Mouse (Mus musculus) layer of hippocampus, adult 9-10 months (tissue): ENCODE data around the gene Cpne2.

Experiments
- DNase-seq: peaks from one replicate; pipeline ENCODE4 v3.0.0; 2022; ENCODE audit warnings: low spot score

Gene Cpne2

GRCm38 (mm10) chr8:94532873-94533671, at the start of gene Cpne2:
Cpne2 (plus strand) TSS chr8:94532990.
- DNase-seq: no peak

GRCm38 (mm10) chr8:94485288-94485687, 47.5 kb upstream of the Cpne2 start:
- DNase-seq: no peak

GRCm38 (mm10) chr8:94485882-94486281, 46.9 kb upstream of the Cpne2 start:
- no peak for DNase-seq

DNA sequence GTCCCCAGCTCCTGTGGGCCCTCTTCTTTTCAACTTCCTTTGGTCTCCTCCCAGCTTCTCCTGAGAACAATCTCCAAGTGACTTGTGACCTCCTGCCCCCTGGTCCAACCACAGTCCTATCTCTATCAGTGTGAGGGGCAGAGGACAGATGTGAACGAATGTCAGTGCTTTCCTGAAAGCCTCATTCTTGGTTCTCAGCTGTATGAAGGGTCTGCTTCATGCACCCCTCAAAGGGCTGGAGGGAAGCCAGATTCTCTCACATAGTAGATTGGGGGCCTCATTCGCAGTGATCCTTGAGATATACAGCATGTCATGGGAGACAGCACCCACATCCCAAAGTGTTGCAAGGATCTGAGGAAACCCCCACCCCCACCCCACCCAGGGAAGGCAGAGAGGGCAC, 44.8 kb upstream of the Cpne2 start:
- no peak for DNase-seq

DNA sequence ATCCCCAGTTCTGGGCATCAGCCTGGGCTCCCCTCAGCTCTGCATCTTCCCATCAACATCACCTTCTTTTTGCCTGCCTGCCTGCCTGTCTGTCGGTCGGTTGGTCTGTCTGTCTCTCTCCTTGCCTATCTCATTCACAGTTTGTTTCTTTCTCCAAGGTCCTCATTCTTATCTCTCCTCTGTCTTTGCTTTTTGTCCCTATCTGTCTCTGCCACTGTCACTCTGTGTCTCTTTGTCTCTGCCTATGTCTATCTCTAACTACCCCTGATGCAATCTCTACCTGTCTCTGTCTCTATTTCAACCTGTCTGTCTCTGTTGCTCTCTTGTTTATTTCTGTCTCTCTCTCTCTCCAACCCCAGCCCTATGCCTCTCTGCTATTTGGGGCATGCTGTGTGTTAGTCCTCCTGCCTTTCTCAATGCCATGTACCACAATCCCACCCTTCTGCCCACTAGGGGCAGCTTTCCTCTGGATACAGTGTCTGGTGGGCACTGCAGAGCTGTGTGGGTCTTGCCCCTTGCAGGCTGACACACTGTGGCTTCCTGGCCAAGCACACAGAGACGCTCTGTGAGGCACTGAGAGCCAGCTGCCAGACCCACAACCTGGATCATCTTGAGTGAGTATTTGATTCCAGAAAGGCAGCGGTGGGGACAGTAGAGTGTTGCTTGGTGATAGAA, 42.8 kb upstream of the Cpne2 start:
- no peak for DNase-seq

GRCm38 (mm10) chr8:94492021-94492681, 40.6 kb upstream of the Cpne2 start:
- peak; percentile 69 for DNase-seq

DNA sequence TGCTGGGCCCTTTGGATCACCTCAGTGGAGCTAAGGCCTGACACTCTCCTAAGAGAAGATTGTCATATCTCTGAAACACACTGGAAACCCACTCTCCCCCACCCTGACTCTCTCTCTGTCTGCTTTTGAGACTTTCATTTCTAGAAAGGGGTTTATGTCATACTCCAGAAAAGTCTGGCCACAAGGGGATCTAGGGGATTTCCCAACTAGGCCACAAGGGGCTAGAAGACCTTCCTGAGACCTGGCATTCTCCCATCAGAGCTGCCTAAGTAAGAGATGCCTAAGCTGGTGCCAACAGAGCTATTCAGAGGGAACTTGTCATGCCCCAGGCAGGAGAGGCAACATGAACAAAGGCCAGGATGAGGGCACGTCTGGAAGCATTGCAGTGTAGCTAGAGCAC, 39.5 kb upstream of the Cpne2 start:
- no peak for DNase-seq

- DNase-seq: no peak
Observed at GRCm38 (mm10) chr8:94515430-94516208, 17.2 kb upstream of the Cpne2 start.

DNA sequence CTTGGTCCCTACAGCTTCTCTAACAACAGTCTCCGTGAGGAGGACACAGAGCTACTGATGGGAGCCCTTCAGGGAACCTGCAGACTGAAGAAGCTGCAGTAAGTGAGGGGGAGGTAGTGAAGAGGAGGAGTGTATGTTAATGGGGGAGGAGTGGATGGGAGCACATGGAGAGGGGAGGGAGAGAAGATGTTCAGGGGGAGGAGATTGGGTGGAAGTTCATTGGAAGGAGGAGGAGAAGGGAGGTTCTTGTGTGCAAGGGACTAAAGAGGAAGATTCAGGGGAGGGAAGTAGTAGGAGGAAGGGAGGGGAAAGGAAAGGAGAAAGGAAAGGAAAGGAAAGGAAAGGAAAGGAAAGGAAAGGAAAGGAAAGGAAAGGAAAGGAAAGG, 16.6 kb upstream of the Cpne2 start:
- no peak for DNase-seq

DNA sequence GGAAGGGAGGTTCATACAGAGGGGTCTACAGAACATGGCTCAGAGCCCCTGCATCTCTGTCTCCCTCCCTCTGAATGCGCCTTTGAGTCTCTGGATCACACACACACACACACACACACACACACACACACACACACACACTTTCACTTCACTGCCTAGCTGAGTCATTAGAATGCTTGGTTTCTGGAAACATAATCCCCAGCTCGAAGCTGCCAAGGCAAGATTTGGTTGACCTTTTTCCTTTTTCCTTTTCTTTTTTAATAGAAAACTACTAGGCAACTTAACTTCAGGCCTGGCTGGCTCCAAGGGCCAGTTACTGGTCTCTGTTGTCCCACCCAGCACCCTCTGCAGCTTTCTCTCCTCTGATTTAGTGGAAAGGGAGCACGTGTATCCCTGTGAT, 16.0 kb upstream of the Cpne2 start:
- DNase-seq: no peak

DNA sequence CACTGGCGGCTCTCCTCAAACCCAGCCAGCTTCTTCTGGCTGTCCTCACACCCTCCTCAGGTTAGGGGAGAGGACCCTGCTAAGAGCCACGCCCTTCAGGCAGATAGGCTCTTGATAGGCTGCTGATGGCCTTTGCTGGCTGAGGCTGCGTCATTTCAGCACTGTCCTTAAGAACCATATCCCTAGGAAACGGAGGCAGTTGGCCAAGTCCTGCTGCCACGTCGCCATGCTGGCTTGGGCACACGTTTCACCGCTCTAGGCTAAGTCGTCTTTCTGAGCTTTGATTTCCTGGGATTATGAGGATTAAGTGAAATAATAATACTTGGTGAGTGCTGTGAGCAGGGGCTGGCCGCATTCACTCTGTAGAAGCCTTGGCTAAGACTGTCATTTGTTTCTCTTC, 14.5 kb upstream of the Cpne2 start:
- DNase-seq: no peak

GRCm38 (mm10) chr8:94519021-94519420, 13.8 kb upstream of the Cpne2 start:
- DNase-seq: no peak

- DNase-seq: no peak
Observed at GRCm38 (mm10) chr8:94521481-94521880, 11.3 kb upstream of the Cpne2 start.

DNA sequence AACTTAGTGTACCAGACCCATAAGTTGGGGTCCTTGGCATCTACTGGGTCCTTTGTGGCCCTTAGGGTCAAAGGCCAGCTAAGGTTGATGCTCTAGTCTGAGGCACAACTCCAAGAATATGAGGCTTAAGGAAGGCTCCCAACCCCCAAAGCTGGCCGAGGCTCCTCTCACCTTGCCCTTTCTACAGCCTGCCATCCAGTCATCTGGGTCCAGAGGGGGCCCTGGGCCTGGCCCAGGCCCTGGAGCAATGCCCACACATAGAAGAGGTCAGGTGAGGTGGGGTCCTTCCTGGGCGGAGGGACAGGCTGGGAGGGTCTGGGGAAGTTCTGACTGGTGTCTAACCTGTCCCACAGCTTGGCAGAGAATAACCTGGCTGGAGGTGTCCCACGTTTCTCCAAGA, 10.3 kb upstream of the Cpne2 start:
- DNase-seq: no peak

DNA sequence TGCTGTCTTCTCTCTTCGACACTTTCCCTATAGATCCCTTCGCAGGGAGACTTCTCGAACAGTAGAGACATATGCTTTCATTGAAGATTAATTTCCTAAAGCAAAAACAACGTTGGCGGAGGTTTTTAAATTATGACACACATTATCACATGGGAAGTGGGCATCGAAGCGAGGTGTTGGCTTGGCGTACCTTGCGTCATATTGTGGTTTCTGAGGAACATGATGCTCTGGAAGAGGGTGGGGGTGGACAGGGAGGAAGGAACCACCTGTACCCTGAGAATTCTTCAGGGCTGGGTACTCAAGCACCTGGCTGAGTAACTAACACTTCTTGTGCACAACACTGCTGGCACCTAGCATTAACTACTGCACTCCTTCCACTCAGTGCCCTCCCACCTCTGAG, 8.2 kb upstream of the Cpne2 start:
- no peak for DNase-seq

GRCm38 (mm10) chr8:94527178-94527577, 5.6 kb upstream of the Cpne2 start:
- no peak for DNase-seq

DNA sequence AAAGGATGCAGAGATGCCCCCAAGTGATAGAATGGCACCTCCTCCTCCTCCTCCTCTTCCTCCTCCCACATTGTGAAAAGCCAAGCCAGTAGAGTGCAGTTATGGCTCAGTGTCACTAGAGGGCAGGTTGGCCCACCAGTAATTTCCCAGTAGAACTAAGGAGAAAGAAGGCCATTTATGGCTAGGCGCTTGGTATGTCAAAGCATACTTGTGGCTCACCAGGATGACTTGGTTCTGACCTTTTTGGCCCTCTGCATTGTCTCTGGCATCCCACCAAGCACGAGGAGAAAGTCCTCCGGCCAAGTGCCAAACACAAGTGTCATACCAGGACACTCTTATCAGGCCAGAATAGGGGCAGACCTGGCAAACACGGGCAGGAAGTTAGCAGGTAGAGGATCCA, 4.5 kb upstream of the Cpne2 start:
- peak; percentile 39 for DNase-seq

DNA sequence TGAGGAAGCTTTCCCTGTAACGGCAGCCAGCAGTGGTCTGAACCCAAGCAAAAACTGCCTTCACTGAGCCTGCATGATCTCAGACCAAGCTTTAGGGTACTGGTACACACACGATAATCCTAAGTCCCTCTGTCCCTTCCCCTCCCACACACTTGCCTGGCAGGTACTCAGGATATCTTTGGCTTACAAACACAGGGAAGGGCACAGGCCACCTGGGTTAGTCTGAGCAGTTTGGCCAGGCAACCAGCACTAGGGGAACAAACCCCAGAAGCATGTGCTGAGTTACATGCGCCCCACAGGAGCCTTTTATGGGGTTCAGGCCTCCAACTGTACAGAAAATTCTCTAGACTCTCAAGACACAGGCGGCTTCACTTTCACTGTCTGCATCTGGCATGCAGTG, 2.9 kb upstream of the Cpne2 start:
- no peak for DNase-seq

DNA sequence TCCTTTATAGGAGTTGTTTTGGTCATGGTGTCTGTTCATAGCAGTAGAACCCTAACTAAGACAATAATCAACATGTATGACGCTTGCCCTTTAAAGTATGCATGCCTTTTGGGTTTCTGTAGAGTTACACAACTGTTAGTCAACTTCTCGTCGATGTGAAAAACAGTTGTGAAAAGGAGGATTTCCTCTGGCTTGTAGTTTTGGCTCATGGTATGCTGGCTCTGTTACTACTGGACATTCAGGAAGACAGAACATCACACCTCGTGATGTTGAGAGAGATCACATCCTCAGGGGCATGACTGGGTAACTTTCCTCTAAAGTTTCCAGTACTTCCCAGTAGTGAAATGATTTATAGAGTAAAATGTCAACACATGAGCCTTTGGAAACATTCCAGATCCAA, 2.1 kb upstream of the Cpne2 start:
- DNase-seq: no peak

- DNase-seq: no peak
Observed at GRCm38 (mm10) chr8:94532000-94532399, 790 bp upstream of the Cpne2 start.

DNA sequence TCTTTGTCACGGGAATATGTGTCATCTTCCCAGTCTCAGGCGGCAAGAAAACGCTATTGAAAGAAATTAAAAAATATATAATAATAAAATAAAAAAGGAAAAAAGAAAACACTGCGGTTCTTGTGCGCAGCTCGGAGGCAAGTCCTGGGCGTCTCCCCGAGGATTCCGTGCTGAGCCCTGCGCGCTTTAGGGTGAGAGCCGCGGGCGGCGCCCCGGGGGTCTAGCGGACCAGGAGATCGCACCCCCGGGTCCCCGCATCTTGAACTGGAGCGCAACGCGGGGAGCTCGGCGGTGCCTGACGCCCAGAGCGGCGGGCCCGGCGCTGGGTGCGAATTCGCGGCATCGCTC, 291 bp upstream of the Cpne2 start:
- no peak for DNase-seq

- no peak for DNase-seq
Observed at GRCm38 (mm10) chr8:94534612-94535011, 1.8 kb downstream of the Cpne2 start.

GRCm38 (mm10) chr8:94535631-94536030, 2.8 kb downstream of the Cpne2 start:
- DNase-seq: no peak
